Mouse (Mus musculus) thymus, adult 2 months (tissue): ENCODE results near the gene Rbfox3.

Experiments
- CTCF ChIP-seq: fragments of 200-500 bp; IDR thresholded peaks from 2 replicates; pipeline ENCODE4 v1.5.1; 2012; ENCODE audit warnings: mild to moderate bottlenecking, control low read depth, low read length, moderate library complexity, borderline replicate concordance; ENCODE audit not compliant: control insufficient read depth, poor library complexity, insufficient read depth; ENCODE audit errors: extremely low read depth
- POLR2A ChIP-seq: fragments of 200-500 bp; IDR thresholded peaks from 2 replicates; pipeline ENCODE4 v1.6.1; 2012; ENCODE audit warnings: mild to moderate bottlenecking, low read length, control low read depth, moderate library complexity; ENCODE audit not compliant: control insufficient read depth, poor library complexity, insufficient read depth; ENCODE audit errors: extremely low read depth

GRCm38 (mm10) chr11:118475496-118476083 lies 435.8 kb downstream of the Rbfox3 start:
- TF ChIP-seq CTCF = no peak
- TF ChIP-seq POLR2A = no peak
